In the genomic region with DNA sequence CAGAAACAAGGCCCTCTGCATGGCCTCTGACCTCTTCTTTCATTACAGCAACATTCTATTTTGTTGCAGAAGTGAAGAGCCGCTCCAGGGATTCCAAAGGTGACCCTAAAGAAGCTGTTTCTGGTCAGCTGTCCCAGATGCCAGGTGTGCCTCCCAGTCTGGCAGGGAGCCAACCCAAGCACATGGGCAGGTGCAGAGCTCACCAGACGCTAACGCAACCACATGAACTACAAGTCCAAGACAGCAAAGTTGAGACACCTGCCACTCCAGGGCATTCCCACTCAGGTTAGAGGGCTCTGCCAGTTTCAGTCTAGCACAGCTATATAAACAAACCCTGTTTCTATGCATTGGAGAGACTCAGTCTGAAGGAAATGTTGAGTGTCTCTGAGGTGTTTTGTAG, we compare ENCODE assay signal across 14 mouse cellular contexts.
DNase-seq lines count a peak whose midpoint lies in the region; ATAC-seq lines count a peak whose summit lies in the region.
"Had no signal": no experiment of that assay in that cellular context is flagged by ENCODE, and none has a peak within 500 bp of the region (broad histone marks: within the 10 kb centered on the region; RNA-seq: fewer than 3 reads in every experiment).

No protein-coding gene starts in this region.

- DNase-seq in fat pad, adult 2 months (ENCODE audit: extremely low read depth, low read depth, low spot score) = peak; percentile 21
- peak; percentile 57 to 75 for DNase-seq in kidney, postnatal 25 days
- DNase-seq in lung, postnatal 14 days = peak; percentile 25
- no peak for DNase-seq in thymus, postnatal 4 days
- no peak for DNase-seq in heart, embryonic 10.5 days (ENCODE audit: low spot score)
- DNase-seq: adrenal gland, adult 8-10 months; gastrocnemius, adult 2 months had no signal

- peaks cover 6% of the 10 kb centered on the region; the same call in 1 of the 2 replicates for H3K4me1 ChIP-seq in forebrain, embryonic 15.5 days
- no peaks in the 10 kb centered on the region for H3K4me1 ChIP-seq in forebrain, embryonic 12.5 days
- H3K4me1 ChIP-seq in heart, embryonic 10.5 days = no peaks in the 10 kb centered on the region
- peaks cover 12% of the 10 kb centered on the region for H3K4me1 ChIP-seq in hindbrain, embryonic 13.5 days (replicated peaks)

- no peak for ATAC-seq in forebrain, embryonic 15.5 days (replicated peaks)
- no peak for ATAC-seq in forebrain, embryonic 12.5 days (ENCODE audit: low FRiP score)
- ATAC-seq in hindbrain, embryonic 13.5 days (ENCODE audit: low FRiP score) = no peak

- 67% methylated on average over 3 of the region's 3 CpGs for WGBS in forebrain, embryonic 15.5 days
- WGBS in forebrain, embryonic 12.5 days = 70% methylated on average over 3 of the region's 3 CpGs
- 78% methylated on average over 3 of the region's 3 CpGs for WGBS in heart, embryonic 10.5 days
- 70% methylated on average over 3 of the region's 3 CpGs for WGBS in hindbrain, embryonic 13.5 days

- H3K27me3 ChIP-seq in forebrain, embryonic 15.5 days = no peaks in the 10 kb centered on the region
- H3K27me3 ChIP-seq in forebrain, embryonic 12.5 days = no peaks in the 10 kb centered on the region
- no peaks in the 10 kb centered on the region for H3K27me3 ChIP-seq in heart, embryonic 10.5 days (ENCODE audit: insufficient read depth, poor library complexity, severe bottlenecking)
- no peaks in the 10 kb centered on the region for H3K27me3 ChIP-seq in hindbrain, embryonic 13.5 days
- H3K27me3 ChIP-seq: embryonic facial prominence, embryonic 12.5 days; forebrain, embryonic 13.5 days had no signal

- no peak overlapping the region for H3K9ac ChIP-seq in forebrain, embryonic 15.5 days (replicated peaks)
- no peak overlapping the region for H3K9ac ChIP-seq in forebrain, embryonic 12.5 days
- no peak overlapping the region for H3K9ac ChIP-seq in hindbrain, embryonic 13.5 days
- H3K9ac ChIP-seq: embryonic facial prominence, embryonic 12.5 days; forebrain, embryonic 13.5 days; liver, embryonic 14.5 days had no signal

- no peaks in the 10 kb centered on the region for H3K36me3 ChIP-seq in forebrain, embryonic 15.5 days
- no peaks in the 10 kb centered on the region for H3K36me3 ChIP-seq in forebrain, embryonic 12.5 days (replicated peaks)
- no peaks in the 10 kb centered on the region for H3K36me3 ChIP-seq in heart, embryonic 10.5 days
- H3K36me3 ChIP-seq in hindbrain, embryonic 13.5 days = no peaks in the 10 kb centered on the region
- H3K36me3 ChIP-seq: embryonic facial prominence, embryonic 12.5 days had no signal

- H3K9me3 ChIP-seq in forebrain, embryonic 15.5 days = no peaks in the 10 kb centered on the region
- no peaks in the 10 kb centered on the region for H3K9me3 ChIP-seq in forebrain, embryonic 12.5 days
- H3K9me3 ChIP-seq in heart, embryonic 10.5 days = no peaks in the 10 kb centered on the region
- H3K9me3 ChIP-seq in hindbrain, embryonic 13.5 days = peaks cover 5% of the 10 kb centered on the region
- H3K9me3 ChIP-seq: embryonic facial prominence, embryonic 12.5 days had no signal

- no peak overlapping the region for H3K4me3 ChIP-seq in forebrain, embryonic 15.5 days
- H3K4me3 ChIP-seq in forebrain, embryonic 12.5 days (replicated peaks) = no peak overlapping the region
- no peak overlapping the region for H3K4me3 ChIP-seq in heart, embryonic 10.5 days
- H3K4me3 ChIP-seq in hindbrain, embryonic 13.5 days = no peak overlapping the region
- H3K4me3 ChIP-seq: embryonic facial prominence, embryonic 12.5 days; forebrain, embryonic 13.5 days; gastrocnemius, adult 2 months had no signal

- H3K4me2 ChIP-seq in forebrain, embryonic 15.5 days (replicated peaks) = no peak overlapping the region
- no peak overlapping the region for H3K4me2 ChIP-seq in forebrain, embryonic 12.5 days
- H3K4me2 ChIP-seq in hindbrain, embryonic 13.5 days = no peak overlapping the region
- H3K4me2 ChIP-seq: embryonic facial prominence, embryonic 12.5 days; forebrain, embryonic 13.5 days; midbrain, embryonic 11.5 days had no signal

- H3K27ac ChIP-seq in forebrain, embryonic 15.5 days (replicated peaks) = peak overlapping the region; percentile 33; the same call in 1 of the 2 replicates
- no peak overlapping the region for H3K27ac ChIP-seq in forebrain, embryonic 12.5 days
- no peak overlapping the region for H3K27ac ChIP-seq in heart, embryonic 10.5 days
- no peak overlapping the region for H3K27ac ChIP-seq in hindbrain, embryonic 13.5 days
- H3K27ac ChIP-seq: embryonic facial prominence, embryonic 12.5 days; forebrain, embryonic 13.5 days; gastrocnemius, adult 2 months; liver, embryonic 14.5 days had no signal

Comparison
In these comparisons a context has a peak if more than half of its experiments do, and no peak if none do; other contexts are left out.
1. DNase-seq: peak in fat pad, adult 2 months (single experiment), kidney, postnatal 25 days (2 of 2) and lung, postnatal 14 days (single experiment); none in thymus, postnatal 4 days (single experiment) and heart, embryonic 10.5 days (single experiment).